Mouse (Mus musculus) heart, postnatal 0 days (tissue): ENCODE measurements around the gene Defb19.

Source experiments
- CTCF ChIP-seq: IDR thresholded peaks from 2 replicates; pipeline ENCODE4 v1.5.1; 2016; ENCODE audit warnings: antibody characterized with exemption, control low read depth, low read depth
- EP300 ChIP-seq: IDR thresholded peaks from 2 replicates; pipeline ENCODE4 v1.6.1; 2016; ENCODE audit warnings: antibody characterized with exemption, low read depth

- TF ChIP-seq CTCF, result no peak
- no peak for TF ChIP-seq EP300
Observed at GRCm38 (mm10) chr2:152620367-152621134, 40.4 kb upstream of the Defb19 start.
